Mouse (Mus musculus) left cerebral cortex, adult 18-20 months (tissue): ENCODE data around the gene Dnm1. TPM values are rescaled to one million over a fixed set of nuclear protein-coding genes. Genes with fewer than 3 reads are reported as not detected.

Experiments used
- DNase-seq, 2 experiments: peaks; one replicate each; pipeline ENCODE4 v3.0.0; 2021 to 2022; ENCODE audit warnings: low spot score in 2 of 2, mixed read lengths in 1 of 2
- total RNA-seq, 2 experiments: library from RNA; stranded (reverse); gene quantifications; 2 replicates each; pipeline ENCODE4 v1.2.3; 2021

Gene Dnm1
- total RNA-seq, 2 experiments from 2014 or later, result 1,236 to 1,244 TPM

- DNase-seq, result no peak
Observed at GRCm38 (mm10) chr2:32341634-32341939, 11.6 kb downstream of the Dnm1 start.

GRCm38 (mm10) chr2:32340836-32341633, 12.1 kb downstream of the Dnm1 start:
- peak; percentile 69 to 82 for DNase-seq

- no peak for DNase-seq
Observed at GRCm38 (mm10) chr2:32339912-32340642, 13.1 kb downstream of the Dnm1 start.

GRCm38 (mm10) chr2:32335888-32336287, 17.2 kb downstream of the Dnm1 start:
- no peak for DNase-seq

GRCm38 (mm10) chr2:32332159-32332558, 21.0 kb downstream of the Dnm1 start:
- DNase-seq, result no peak

GRCm38 (mm10) chr2:32329531-32329930, 23.6 kb downstream of the Dnm1 start:
- DNase-seq, result no peak

GRCm38 (mm10) chr2:32328911-32329460, 24.2 kb downstream of the Dnm1 start:
- no peak for DNase-seq

GRCm38 (mm10) chr2:32327200-32327599, 25.9 kb downstream of the Dnm1 start:
- DNase-seq, result no peak

- DNase-seq, result no peak
Observed at GRCm38 (mm10) chr2:32325342-32325741, 27.8 kb downstream of the Dnm1 start.

GRCm38 (mm10) chr2:32324322-32324721, 28.8 kb downstream of the Dnm1 start:
- no peak for DNase-seq

GRCm38 (mm10) chr2:32322754-32323741, 30.1 kb downstream of the Dnm1 start:
- no peak for DNase-seq

GRCm38 (mm10) chr2:32321591-32322298, 31.4 kb downstream of the Dnm1 start:
- no peak for DNase-seq

GRCm38 (mm10) chr2:32320721-32321120, 32.4 kb downstream of the Dnm1 start:
- no peak for DNase-seq

GRCm38 (mm10) chr2:32319586-32320580, 33.3 kb downstream of the Dnm1 start:
- DNase-seq, result no peak

GRCm38 (mm10) chr2:32318709-32319585, 34.2 kb downstream of the Dnm1 start:
- no peak for DNase-seq

- no peak for DNase-seq
Observed at GRCm38 (mm10) chr2:32317791-32318417, 35.2 kb downstream of the Dnm1 start.

- no peak for DNase-seq
Observed at GRCm38 (mm10) chr2:32316887-32317656, 36.1 kb downstream of the Dnm1 start.
